Mouse (Mus musculus) fibroblast of lung, adult 2 months (primary cell): Measurements from ENCODE around the gene Synpr.

ENCODE experiments used
- DNase-seq: peaks from one replicate; pipeline ENCODE4 v3.0.0-alpha.2; 2011; ENCODE audit warnings: low read depth

Gene Synpr

GRCm38 (mm10) chr14:13355569-13356362 is 71.2 kb downstream of the Synpr start:
- peak; percentile 42 for DNase-seq

DNA sequence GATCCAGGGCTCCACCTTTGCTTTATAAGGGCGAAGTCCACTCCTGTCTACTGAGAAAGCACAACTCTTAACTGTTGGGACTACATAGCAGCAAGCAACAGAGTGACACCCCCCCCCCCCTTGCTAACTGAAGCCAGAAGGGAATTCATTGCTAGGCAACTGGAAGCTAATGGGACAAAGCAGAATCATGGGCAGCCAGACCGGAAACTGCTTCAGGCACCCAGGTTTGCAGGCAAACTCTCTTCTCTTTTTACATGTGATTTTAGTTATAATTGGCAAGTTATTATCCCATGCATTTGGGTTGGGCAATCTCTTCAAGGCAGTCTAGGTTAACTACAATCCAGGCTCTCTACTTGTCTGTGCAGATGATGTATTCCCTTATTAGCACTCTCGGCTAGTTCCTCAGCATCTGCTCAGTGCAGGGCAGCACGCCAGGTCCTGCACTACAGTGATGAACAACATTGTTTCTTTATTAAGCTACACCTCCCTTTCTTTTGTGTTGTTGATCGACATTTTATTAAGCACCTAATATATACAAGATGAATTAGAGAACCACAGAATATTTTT is 72.6 kb downstream of the Synpr start:
- no peak for DNase-seq

DNA sequence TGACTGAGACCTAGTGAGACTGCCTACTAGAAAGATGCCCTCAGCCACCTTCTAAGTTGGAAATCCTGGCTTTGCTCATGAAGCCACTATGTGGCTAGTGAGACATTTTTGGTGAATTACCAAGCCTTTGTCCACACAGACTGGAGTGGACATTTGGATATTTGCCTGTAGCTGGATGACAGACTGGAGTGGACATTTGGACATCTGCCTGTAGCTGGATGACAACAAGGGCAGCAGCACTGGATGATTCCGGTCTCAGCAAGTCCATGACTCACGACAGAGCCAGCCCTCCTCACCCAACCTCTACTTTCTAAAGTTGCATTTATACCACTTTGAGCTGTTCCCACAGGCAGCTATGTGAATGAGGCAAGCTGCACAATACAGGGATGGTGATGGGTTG is 73.5 kb downstream of the Synpr start:
- DNase-seq, result peak; percentile 53

- no peak for DNase-seq
Observed at GRCm38 (mm10) chr14:13361184-13361583, 76.6 kb downstream of the Synpr start.

- no peak for DNase-seq
Observed at GRCm38 (mm10) chr14:13361642-13362041, 77.1 kb downstream of the Synpr start.

GRCm38 (mm10) chr14:13368309-13368708 is 83.7 kb downstream of the Synpr start:
- no peak for DNase-seq

DNA sequence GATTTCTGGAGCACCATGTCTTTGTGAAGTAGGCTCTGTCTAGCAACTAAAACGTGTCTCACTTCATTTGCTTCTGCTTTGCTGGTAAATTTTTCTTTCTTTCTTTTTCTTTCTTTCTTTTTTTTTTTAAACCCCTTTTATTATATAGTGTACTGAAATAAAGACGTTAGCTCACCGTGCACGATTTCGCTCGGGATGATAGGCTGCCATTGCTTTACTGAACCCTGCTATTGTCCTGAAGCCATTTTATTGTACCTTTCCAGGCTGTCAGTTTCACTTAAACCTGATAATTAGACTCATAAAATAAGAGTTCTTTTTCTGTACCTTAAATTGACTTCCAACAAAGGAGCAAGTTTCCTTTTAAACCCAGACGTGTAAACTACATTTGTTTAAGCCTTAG is 104.5 kb downstream of the Synpr start:
- no peak for DNase-seq

- no peak for DNase-seq
Observed at GRCm38 (mm10) chr14:13389954-13390353, 105.4 kb downstream of the Synpr start.

DNA sequence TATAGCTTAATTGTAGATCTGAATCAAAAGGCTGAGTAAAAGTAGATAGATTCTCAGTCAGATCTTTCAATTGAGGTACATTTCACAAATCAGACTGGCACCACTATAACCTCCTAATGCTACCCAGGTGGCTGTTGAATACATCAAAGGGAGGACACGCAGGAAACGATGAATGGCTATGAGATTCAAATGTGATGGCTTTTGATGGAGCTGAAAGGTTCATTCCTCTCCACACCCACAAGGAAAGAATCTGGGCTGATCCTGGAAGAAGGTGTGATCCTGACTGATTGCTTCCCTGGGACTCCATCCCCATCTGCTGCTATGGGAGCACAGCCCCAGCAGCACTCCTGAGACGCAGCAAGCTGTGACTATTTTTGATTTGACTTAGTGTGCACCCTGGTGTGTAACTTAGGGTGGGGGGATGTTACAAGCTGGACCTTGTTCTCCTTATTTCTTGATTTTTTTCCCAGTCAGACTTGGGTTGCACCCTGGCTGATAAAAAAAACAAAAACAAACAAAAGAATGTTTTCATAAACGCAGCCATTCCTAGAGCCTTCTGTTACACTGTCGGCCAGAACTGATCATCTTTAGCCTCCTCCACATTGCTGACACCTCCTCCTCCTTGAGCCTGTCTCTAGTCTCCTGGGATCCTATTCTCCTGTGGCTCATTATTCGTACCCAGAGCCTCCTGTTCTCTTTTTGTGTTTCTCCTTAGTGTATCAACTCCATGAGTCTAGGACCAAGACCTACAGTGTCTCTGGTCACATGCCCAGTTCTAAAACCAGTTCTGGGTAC is 114.8 kb downstream of the Synpr start:
- DNase-seq, result no peak

DNA sequence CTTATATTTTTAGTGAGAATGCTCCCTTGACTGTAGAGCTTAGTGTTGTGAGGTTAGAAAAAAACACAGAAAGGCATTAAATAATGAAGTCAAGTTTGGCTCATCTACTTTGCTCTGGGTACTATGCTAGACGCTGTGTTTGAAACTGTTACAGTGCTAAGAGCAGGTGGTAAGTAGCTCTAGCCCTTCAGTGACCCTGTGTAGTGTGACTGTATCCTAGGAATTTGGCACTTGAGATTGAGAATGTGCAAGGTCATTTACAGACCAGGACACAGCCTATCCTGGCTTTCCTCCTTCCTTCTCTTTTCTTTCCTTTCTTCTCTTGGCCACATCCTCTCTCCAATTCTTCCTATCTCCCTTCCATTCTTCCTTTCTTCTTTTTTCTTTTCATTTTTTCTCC is 127.1 kb downstream of the Synpr start:
- no peak for DNase-seq

DNA sequence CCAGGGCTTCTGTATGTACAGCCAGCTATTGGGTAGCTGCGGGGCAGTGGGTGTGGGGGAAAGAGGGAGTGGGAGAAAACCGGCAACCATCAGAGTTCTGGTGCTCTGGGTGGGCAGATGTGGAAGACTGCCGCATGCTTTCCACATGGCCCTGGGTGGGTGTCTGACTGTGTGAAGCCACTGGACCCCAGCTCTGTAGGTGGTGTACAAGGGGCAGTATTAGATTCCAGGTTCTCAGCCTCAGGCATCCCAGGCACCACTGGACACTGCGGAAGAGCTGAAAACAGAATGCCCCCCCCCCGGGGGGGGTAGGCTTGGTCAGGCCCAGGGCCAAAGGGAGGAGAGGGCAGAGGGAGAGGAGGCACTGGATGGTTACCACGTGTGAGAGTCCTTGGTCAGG is 156.1 kb downstream of the Synpr start:
- no peak for DNase-seq

GRCm38 (mm10) chr14:13444908-13445307 is 160.3 kb downstream of the Synpr start:
- DNase-seq, result no peak

GRCm38 (mm10) chr14:13453461-13454204 is 169.1 kb downstream of the Synpr start:
- DNase-seq, result no peak

DNA sequence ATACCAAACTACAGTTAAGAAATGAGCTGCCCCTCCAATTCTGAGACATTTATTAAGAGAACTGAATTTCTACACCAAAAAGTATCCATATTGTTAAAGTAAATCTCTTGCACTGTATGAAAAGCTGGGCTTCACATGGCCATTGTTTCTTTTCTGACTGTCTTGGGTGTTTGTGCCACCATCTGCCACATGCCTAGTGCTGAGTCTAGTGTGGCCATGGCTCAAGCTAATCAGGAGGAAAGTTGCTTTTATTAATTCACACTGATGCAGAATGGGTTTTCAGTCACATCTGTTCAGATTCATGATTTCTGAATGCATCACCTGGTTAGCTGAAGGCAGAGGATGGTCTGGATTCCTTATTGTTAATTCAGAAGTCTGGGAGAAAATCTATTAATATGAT is 170.4 kb downstream of the Synpr start:
- no peak for DNase-seq

DNA sequence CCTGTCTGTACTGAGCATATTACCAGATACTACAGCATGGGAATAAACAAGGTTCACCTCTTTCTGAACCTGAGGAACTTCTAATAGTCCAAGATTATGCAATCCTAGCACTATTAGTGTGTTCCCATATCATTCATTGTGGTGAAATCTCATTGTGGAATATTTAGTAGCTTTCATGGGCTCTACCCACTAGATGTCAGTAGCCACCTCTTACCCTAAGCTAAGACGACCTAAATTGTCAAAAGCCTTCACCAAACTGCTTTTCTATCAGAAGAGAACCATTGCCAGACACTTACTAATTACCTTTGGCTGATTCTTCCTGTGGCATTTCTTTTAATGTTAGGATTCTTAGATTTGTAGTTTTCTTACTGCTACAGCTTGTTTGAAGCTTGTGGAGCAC is 174.8 kb downstream of the Synpr start:
- peak; percentile 38 for DNase-seq

GRCm38 (mm10) chr14:13469211-13469610 is 184.6 kb downstream of the Synpr start:
- no peak for DNase-seq

DNA sequence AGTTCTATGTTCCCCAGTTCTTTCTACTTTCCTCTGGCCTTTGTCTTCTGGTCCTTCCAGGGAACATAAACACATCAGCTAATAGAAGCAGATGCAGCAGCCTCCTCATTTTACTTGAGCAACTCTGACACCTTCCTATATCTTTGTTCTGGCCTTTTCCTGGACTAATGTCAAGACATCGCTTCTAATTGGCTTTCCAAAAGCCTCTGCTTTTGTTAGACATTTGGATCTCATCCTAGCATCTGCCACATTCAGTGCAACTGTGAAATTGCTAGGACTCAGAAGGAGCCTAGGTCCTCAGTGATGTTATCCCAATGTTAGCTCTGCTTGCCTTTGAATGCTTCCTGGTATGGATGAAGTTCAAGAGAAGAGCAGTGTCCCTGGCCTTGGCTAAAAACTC is 193.2 kb downstream of the Synpr start:
- DNase-seq, result no peak

DNA sequence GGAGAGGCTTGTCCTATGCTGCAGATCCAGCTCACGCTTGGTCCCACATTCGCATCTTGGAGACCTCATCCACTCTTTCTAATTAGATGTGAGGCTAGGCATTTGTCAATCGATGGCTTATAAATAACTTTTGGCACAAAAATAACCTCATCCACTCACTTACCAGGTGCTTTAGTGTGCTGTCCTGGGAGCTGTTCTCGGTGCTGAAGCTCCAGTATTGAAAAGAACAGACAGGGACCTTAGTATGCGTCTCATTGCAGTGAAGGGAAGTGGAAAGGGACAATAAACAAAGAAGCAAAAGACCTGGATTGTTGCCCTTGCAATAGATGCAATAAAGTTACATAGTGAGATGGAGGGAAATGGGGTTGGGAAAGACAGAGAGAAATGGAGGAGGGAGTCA is 220.8 kb downstream of the Synpr start:
- no peak for DNase-seq

GRCm38 (mm10) chr14:13518608-13519139 is 234.1 kb downstream of the Synpr start:
- DNase-seq, result no peak

DNA sequence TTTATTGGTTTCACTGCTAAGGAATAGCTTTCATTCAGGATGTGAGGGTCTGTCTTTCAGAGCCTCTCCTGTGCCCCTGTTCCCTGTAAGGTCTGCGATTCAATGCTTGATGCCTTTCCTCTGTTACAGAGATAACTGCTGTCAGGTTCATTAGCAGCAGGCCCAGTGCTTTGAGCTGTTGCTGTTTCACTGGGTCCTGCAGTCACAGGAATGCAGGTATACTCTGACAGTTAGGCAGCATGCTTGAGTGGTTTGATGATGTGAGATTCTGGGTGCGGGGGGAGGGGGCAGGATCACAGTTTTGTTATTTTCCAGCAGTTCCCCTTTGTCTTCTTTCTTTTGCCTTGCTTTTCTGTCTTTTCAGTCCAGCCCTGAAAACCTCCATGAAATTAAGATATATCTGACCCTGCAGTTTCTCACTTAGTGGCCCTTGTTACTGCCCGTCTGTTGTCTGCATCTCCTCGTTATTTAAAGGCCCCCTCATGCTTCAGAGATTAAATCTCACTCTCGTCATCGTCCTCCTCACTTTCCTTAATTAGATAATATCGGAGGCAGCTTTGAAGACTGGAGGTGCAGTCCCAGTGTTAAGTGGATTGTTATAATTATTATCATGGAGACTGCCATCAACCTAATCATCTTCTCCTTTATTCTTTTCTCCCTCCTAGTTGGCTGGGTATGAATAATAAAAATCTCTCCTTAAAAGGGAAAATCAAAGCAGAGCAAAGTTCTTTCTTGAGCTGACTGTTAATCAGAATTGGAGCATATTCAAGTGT is 234.8 kb downstream of the Synpr start:
- DNase-seq, result no peak

DNA sequence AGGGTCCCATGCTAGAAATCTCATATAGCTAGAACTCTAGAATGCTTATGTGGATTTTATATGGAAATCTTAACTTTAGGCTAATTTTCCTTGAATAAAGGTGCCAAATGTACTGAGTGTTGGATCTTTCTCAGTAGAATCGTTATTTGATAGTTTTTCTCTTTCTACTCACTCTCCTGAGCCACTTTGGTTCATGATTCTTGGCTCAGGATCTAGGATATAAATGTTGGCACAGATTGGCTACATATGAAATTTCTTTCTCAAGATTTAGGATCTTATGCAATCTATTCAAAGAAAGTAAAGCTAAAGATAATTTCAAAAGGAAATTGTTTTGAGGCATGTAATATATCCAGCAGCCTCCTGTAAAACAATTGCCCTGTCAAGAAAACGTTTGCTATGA is 263.2 kb downstream of the Synpr start:
- DNase-seq, result no peak
